Mouse (Mus musculus) testis, postnatal 14 days (tissue): ENCODE results near the gene Pdcl3.

ENCODE experiments used
- DNase-seq: peaks from one replicate; pipeline ENCODE4 v3.0.0; 2021; ENCODE audit warnings: low spot score

Pdcl3 gene

GRCm38 (mm10) chr1:38985308-38985707, at the start of gene Pdcl3:
Gene Pdcl3 (plus strand): TSS chr1:38985608.
- DNase-seq, result no peak

- DNase-seq, result peak; percentile 20
Observed at GRCm38 (mm10) chr1:38936780-38937179, 48.6 kb upstream of the Pdcl3 start.

- no peak for DNase-seq
Observed at GRCm38 (mm10) chr1:38938849-38939248, 46.6 kb upstream of the Pdcl3 start, which contains the start of gene Nms. Gene Nms (plus strand): TSS chr1:38939149.

GRCm38 (mm10) chr1:38939608-38940007, 45.8 kb upstream of the Pdcl3 start:
- DNase-seq, result no peak

GRCm38 (mm10) chr1:38956457-38956856, 29.0 kb upstream of the Pdcl3 start:
- DNase-seq, result no peak

GRCm38 (mm10) chr1:38969116-38969515, 16.3 kb upstream of the Pdcl3 start:
- no peak for DNase-seq

- DNase-seq, result no peak
Observed at GRCm38 (mm10) chr1:38971712-38972111, 13.7 kb upstream of the Pdcl3 start.

- DNase-seq, result no peak
Observed at GRCm38 (mm10) chr1:38972986-38973592, 12.3 kb upstream of the Pdcl3 start.

- no peak for DNase-seq
Observed at GRCm38 (mm10) chr1:38979953-38980352, 5.5 kb upstream of the Pdcl3 start.

GRCm38 (mm10) chr1:38983870-38984269, 1.5 kb upstream of the Pdcl3 start:
- DNase-seq, result no peak

- DNase-seq, result peak; percentile 97
Observed at GRCm38 (mm10) chr1:38987080-38987864, 1.9 kb downstream of the Pdcl3 start.

GRCm38 (mm10) chr1:38987865-38988211, 2.4 kb downstream of the Pdcl3 start:
- DNase-seq, result no peak

- no peak for DNase-seq
Observed at GRCm38 (mm10) chr1:38988357-38988756, 2.9 kb downstream of the Pdcl3 start.

GRCm38 (mm10) chr1:38992365-38992764, 7.0 kb downstream of the Pdcl3 start:
- no peak for DNase-seq

- peak; percentile 31 for DNase-seq
Observed at GRCm38 (mm10) chr1:39001106-39001505, 15.7 kb downstream of the Pdcl3 start.

- DNase-seq, result no peak
Observed at GRCm38 (mm10) chr1:39005751-39006354, 20.4 kb downstream of the Pdcl3 start.

GRCm38 (mm10) chr1:39006830-39007829, 21.7 kb downstream of the Pdcl3 start:
- no peak for DNase-seq

- DNase-seq, result no peak
Observed at GRCm38 (mm10) chr1:39010583-39011021, 25.2 kb downstream of the Pdcl3 start.

- DNase-seq, result no peak
Observed at GRCm38 (mm10) chr1:39012576-39012975, 27.2 kb downstream of the Pdcl3 start.

GRCm38 (mm10) chr1:39013843-39014242, 28.4 kb downstream of the Pdcl3 start:
- no peak for DNase-seq

GRCm38 (mm10) chr1:39015529-39015928, 30.1 kb downstream of the Pdcl3 start:
- DNase-seq, result no peak

GRCm38 (mm10) chr1:39017871-39018270, 32.5 kb downstream of the Pdcl3 start:
- peak; percentile 55 for DNase-seq
